In the genomic region with DNA sequence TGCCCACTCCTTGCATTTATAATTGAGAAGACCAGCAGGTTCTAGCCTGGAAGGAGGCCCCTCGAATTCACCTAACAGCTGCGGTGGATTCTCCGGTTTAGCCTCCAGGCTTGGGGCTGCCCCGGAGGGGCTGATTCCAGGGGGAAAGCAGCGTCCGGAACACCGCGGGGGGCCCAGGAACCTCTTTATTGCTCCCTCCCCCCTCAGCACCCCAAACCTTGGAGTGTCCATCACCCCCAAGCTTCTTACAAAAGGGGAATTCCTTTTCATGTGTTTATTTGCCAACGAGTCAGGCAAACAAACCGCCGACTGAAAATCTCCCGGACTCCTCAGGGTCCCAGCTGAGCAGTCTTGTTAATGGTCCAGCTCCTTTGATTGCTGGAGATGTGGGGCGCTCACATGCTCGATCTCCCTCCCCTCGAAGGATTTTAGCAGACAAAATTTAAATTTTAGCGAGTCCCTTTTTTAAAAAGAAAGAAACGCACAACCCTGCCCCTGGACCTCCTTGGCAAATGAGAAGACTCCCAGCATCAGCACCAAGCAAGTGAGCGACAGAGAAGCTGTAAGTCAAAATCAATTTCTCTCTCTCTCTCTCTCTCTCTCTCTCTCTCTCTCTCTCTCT, we compare ENCODE assay signal across 11 mouse cellular contexts.
A peak's percentile ranks its signal among the peaks of the same experiment; 100 is the strongest.
DNase-seq lines count a peak whose midpoint lies in the region; ATAC-seq lines count a peak whose summit lies in the region.
"Had no signal": no experiment of that assay in that cellular context is flagged by ENCODE, and none has a peak within 500 bp of the region (broad histone marks: within the 10 kb centered on the region; RNA-seq: fewer than 3 reads in every experiment).

No protein-coding gene starts in this region.

- H3K27ac ChIP-seq in heart, embryonic 13.5 days (replicated peaks) = no peak overlapping the region
- peak overlapping the region; percentile 90 for H3K27ac ChIP-seq in hindbrain, embryonic 13.5 days

- peak overlapping the region; percentile 65 for H3K4me2 ChIP-seq in heart, embryonic 13.5 days
- peak overlapping the region; percentile 78 for H3K4me2 ChIP-seq in hindbrain, embryonic 13.5 days

- no peaks in the 10 kb centered on the region for H3K9me3 ChIP-seq in heart, embryonic 13.5 days
- H3K9me3 ChIP-seq in hindbrain, embryonic 13.5 days = no peaks in the 10 kb centered on the region

- H3K9ac ChIP-seq in heart, embryonic 13.5 days = 0 out of 2 replicates have a peak overlapping the region, but pooled peaks have one; percentile 37
- peak overlapping the region; percentile 79 for H3K9ac ChIP-seq in hindbrain, embryonic 13.5 days

- H3K4me1 ChIP-seq in heart, embryonic 13.5 days = peaks cover 17% of the 10 kb centered on the region; the same call in 1 of the 2 replicates
- peaks cover 34% of the 10 kb centered on the region for H3K4me1 ChIP-seq in hindbrain, embryonic 13.5 days (replicated peaks)

- H3K27me3 ChIP-seq in heart, embryonic 13.5 days (replicated peaks) = peaks cover 70% of the 10 kb centered on the region
- peaks cover 13% of the 10 kb centered on the region for H3K27me3 ChIP-seq in hindbrain, embryonic 13.5 days

- ATAC-seq in heart, embryonic 13.5 days (ENCODE audit: extremely low read depth, insufficient number of reproducible peaks, low FRiP score, low TSS enrichment) = no peak
- ATAC-seq in hindbrain, embryonic 13.5 days (ENCODE audit: low FRiP score) = no peak
- ATAC-seq: CD4-positive, CD25-positive, alpha-beta regulatory T cell, adult 4 months had no signal

- H3K36me3 ChIP-seq in heart, embryonic 13.5 days = no peaks in the 10 kb centered on the region
- no peaks in the 10 kb centered on the region for H3K36me3 ChIP-seq in hindbrain, embryonic 13.5 days

- intact Hi-C loops in heart, postnatal 10 days (cut with DNase I) = no loop called here

- DNase-seq in heart, postnatal 10 days = no peak
- DNase-seq in embryo, embryonic 11 days = peak; percentile 44
- DNase-seq in neural tube, embryonic 10.5 days (ENCODE audit: extremely low spot score, low spot score) = peak; percentile 54
- no peak for DNase-seq in urinary bladder, adult 18-20 months (ENCODE audit: low spot score in 2 of 2)
- no peak for DNase-seq in cerebellum, postnatal 4 days (ENCODE audit: low spot score in 2 of 2)
- no peak for DNase-seq in natural killer cell, adult 2 months (ENCODE audit: low spot score in 2 of 2)
- DNase-seq: adrenal gland, adult 2 months; left cerebral cortex, postnatal 4 days had no signal

- H3K4me3 ChIP-seq in heart, embryonic 13.5 days = peak overlapping the region; percentile 38
- peak overlapping the region; percentile 53 for H3K4me3 ChIP-seq in hindbrain, embryonic 13.5 days

- WGBS in heart, embryonic 13.5 days = 3% methylated on average over 18 of the region's 18 CpGs
- 0% methylated on average over 18 of the region's 18 CpGs for WGBS in hindbrain, embryonic 13.5 days

Comparison
In these comparisons a context has a peak if more than half of its experiments do, and no peak if none do; other contexts are left out.
1. DNase-seq: peak in embryo, embryonic 11 days (single experiment) and neural tube, embryonic 10.5 days (single experiment); none in heart, postnatal 10 days (0 of 2), urinary bladder, adult 18-20 months (0 of 2), cerebellum, postnatal 4 days (0 of 2) and natural killer cell, adult 2 months (0 of 2).